Mouse (Mus musculus) hindbrain, embryonic 15.5 days (tissue): Measurements from ENCODE around the gene Gramd2. TPM values are rescaled to one million over a fixed set of nuclear protein-coding genes. Genes with fewer than 3 reads are reported as not detected.

Experiments
- ATAC-seq: fragments of 200-750 bp; cut with Nextera tagmentation; 2 replicates; pipeline ENCODE4 v1.8.0; 2017; ENCODE audit warnings: low read depth, moderate number of reproducible peaks, moderate TSS enrichment; ENCODE audit not compliant: low FRiP score
- H3K27ac ChIP-seq: fragments of 300-500 bp; sonication (generic); replicated peaks from 2 replicates; pipeline ENCODE4 v1.5.1; 2015; ENCODE audit warnings: mild to moderate bottlenecking, inconsistent platforms
- H3K27me3 ChIP-seq: fragments of 300-500 bp; sonication (generic); 2 replicates; pipeline ENCODE4 v1.6.1; 2015; ENCODE audit warnings: control low read depth, inconsistent platforms
- H3K36me3 ChIP-seq: fragments of 300-500 bp; sonication (generic); 2 replicates; pipeline ENCODE4 v1.6.1; 2015; ENCODE audit warnings: control low read depth, inconsistent platforms
- H3K4me1 ChIP-seq: fragments of 300-500 bp; sonication (generic); replicated peaks from 2 replicates; pipeline ENCODE4 v1.6.1; 2015; ENCODE audit warnings: control low read depth, inconsistent platforms
- H3K4me2 ChIP-seq: fragments of 300-500 bp; sonication (generic); 2 replicates; pipeline ENCODE4 v1.6.1; 2015; ENCODE audit warnings: moderate library complexity, mild to moderate bottlenecking, inconsistent platforms
- H3K4me3 ChIP-seq: fragments of 300-500 bp; sonication (generic); 2 replicates; pipeline ENCODE4 v1.5.1; 2015; ENCODE audit warnings: mild to moderate bottlenecking, inconsistent platforms
- H3K9ac ChIP-seq: fragments of 300-500 bp; sonication (generic); 2 replicates; pipeline ENCODE4 v1.6.1; 2015; ENCODE audit warnings: inconsistent platforms
- H3K9me3 ChIP-seq: fragments of 300-500 bp; sonication (generic); 2 replicates; pipeline ENCODE4 v1.6.1; 2016; ENCODE audit warnings: control low read depth, inconsistent platforms
- WGBS: fragments of 180-500 bp; shearing (Covaris S2); methylation state at CpG from one replicate; pipeline ENCODE4 v1.1.7; 2015; 5-methylcytosine and 5-hydroxymethylcytosine counted together
- polyA plus RNA-seq: library from polyadenylated mRNA; unstranded; fragments of >200 nt; fragmentation: Nextera tagmentation; extraction: Ambion mirVana; gene quantifications from 2 replicates; pipeline ENCODE4 v1.2.1, GENCODE M21; 2015

Gramd2 gene
- polyA plus RNA-seq, 1 experiment from 2014 or later = 5.2 TPM

DNA sequence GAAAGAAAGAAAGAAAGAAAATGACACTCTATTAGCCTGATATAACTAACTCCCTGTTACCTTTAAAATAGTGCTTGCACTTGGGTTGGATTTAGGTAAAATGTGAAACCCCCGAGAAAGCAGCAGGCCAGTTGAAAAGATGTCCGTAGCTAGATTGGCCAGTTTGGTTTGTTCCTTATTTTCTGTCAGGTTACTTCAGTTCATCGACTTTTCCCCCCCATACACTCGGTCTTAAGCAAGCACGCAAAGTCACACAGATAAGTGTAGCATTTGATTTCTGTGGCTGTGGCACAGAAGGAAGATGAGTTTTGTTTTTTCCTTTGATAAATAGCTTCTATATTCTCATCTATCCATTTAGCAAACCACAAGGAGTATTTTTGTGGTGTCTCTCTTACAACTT, 51.2 kb downstream of the Gramd2 start:
- H3K9ac ChIP-seq = no peak overlapping the region
- no peak overlapping the region for H3K4me3 ChIP-seq
- 95% methylated on average over 5 of the region's 5 CpGs for WGBS
- no peaks in the 10 kb centered on the region for H3K4me1 ChIP-seq
- no peaks in the 10 kb centered on the region for H3K27me3 ChIP-seq
- H3K27ac ChIP-seq = no peak overlapping the region
- H3K9me3 ChIP-seq = no peaks in the 10 kb centered on the region
- no peak for ATAC-seq
- H3K36me3 ChIP-seq = no peaks in the 10 kb centered on the region
- no peak overlapping the region for H3K4me2 ChIP-seq

DNA sequence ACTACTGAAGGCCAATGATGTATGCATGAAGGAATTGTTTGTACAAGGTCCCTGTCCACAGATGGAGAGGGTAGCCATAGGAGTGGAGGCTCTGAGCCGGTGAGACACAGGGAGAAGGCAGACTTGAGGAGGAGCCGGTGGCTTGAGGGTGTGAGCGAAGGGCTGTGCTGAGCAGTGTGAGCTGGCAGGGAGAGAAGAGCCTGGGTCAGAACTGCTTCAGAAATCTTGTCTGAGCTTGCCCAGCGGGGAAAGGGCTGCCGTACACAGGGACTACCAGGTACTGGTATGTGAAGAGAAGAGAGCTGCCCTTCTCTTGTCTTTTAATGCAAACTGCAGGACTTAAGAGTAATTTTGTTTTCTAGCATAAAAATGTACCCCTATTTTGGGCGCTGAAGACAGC, 53.1 kb downstream of the Gramd2 start:
- Histone ChIP-seq H3K4me2 (no peak overlapping the region), H3K27me3 (no peaks in the 10 kb centered on the region), H3K27ac (no peak overlapping the region), H3K9me3 (no peaks in the 10 kb centered on the region), H3K9ac (no peak overlapping the region), H3K4me3 (no peak overlapping the region), H3K4me1 (no peaks in the 10 kb centered on the region), H3K36me3 (no peaks in the 10 kb centered on the region)
- no peak for ATAC-seq
- 81% methylated on average over 6 of the region's 6 CpGs for WGBS

GRCm38 (mm10) chr9:59735394-59735793, 55.5 kb downstream of the Gramd2 start:
- H3K4me3 ChIP-seq = no peak overlapping the region
- H3K27ac ChIP-seq = no peak overlapping the region
- no peak for ATAC-seq
- no peak overlapping the region for H3K4me2 ChIP-seq
- no peaks in the 10 kb centered on the region for H3K27me3 ChIP-seq
- 76% methylated on average over 4 of the region's 4 CpGs for WGBS
- no peak overlapping the region for H3K9ac ChIP-seq
- no peaks in the 10 kb centered on the region for H3K36me3 ChIP-seq
- H3K9me3 ChIP-seq = no peaks in the 10 kb centered on the region
- H3K4me1 ChIP-seq = no peaks in the 10 kb centered on the region

DNA sequence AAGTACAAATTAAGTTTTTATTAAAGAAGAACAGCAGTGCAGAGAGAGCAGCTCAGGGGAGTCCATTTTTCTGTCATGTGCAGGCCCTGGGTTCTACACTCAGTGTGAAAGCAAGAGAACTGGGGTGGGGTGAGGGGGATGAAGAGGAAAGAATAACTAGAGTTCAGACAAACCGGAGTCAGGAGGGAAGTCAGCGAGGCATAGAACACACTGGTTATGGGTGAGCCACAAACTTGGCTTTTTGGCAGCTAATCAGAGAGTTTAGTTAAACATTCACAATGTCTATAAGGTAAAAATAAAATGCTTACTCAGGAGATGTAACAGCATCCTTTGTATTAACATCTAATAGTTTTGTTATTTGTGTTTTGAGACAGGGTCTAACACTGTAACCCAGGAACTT, 60.6 kb downstream of the Gramd2 start:
- Histone ChIP-seq H3K36me3 (no peaks in the 10 kb centered on the region), H3K27ac (no peak overlapping the region), H3K9ac (no peak overlapping the region), H3K27me3 (no peaks in the 10 kb centered on the region), H3K9me3 (no peaks in the 10 kb centered on the region), H3K4me2 (no peak overlapping the region), H3K4me3 (no peak overlapping the region), H3K4me1 (no peaks in the 10 kb centered on the region)
- no peak for ATAC-seq
- WGBS = 90% methylated on average over 2 of the region's 2 CpGs

- Histone ChIP-seq H3K9me3 (no peaks in the 10 kb centered on the region), H3K9ac (no peak overlapping the region), H3K27me3 (no peaks in the 10 kb centered on the region), H3K27ac (no peak overlapping the region), H3K4me1 (peaks cover under 1% of the 10 kb centered on the region; the same call in 1 of the 2 replicates), H3K36me3 (no peaks in the 10 kb centered on the region), H3K4me2 (no peak overlapping the region), H3K4me3 (no peak overlapping the region)
- over 99% methylated on average over 3 of the region's 3 CpGs for WGBS
- ATAC-seq = no peak
Observed at GRCm38 (mm10) chr9:59743903-59744302, 64.0 kb downstream of the Gramd2 start.

DNA sequence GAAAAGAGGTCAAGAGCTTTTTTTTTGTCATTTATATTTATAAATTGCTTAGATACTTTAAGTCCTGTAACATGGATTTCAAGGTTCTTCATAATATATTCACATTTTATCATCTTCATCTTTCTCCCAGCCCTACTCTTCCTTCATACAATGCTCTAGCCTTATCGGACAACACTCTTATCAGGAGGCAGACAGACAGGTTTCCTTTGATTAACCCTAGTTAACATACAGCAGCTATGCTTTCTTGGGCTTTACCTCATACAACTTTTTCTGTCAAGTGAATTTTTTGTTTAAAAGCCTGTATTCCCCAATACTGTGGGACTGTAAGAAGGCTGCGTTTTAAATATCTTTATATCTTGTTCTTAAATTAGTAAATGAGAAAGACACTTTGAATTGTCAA, 68.4 kb downstream of the Gramd2 start:
- Histone ChIP-seq H3K9ac (no peak overlapping the region), H3K27ac (no peak overlapping the region), H3K4me2 (no peak overlapping the region), H3K4me3 (no peak overlapping the region), H3K4me1 (peaks cover 17% of the 10 kb centered on the region), H3K36me3 (no peaks in the 10 kb centered on the region), H3K9me3 (no peaks in the 10 kb centered on the region), H3K27me3 (no peaks in the 10 kb centered on the region)
- no peak for ATAC-seq
- 93% methylated on average over 2 of the region's 2 CpGs for WGBS

DNA sequence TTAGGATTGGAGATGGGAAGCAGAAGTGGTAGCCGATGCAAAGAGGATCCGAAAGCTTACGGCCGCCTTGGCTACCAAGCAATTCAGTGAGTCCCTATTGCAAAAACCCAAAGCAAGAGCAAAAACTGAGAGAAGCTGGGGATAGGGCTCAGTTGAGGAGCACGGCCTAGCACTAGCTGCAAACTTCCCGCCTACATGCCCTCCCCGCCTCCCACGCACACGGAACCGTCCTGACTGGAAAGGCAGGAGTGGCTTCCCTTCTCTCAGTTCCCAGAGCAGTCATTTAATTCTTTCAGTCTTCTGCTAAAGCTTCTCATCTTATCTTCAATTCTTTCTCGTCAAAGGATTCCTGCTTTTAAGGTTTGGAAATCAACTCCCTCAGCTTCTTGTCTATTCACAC, 69.0 kb downstream of the Gramd2 start:
- Histone ChIP-seq H3K4me2 (no peak overlapping the region), H3K27me3 (no peaks in the 10 kb centered on the region), H3K9me3 (no peaks in the 10 kb centered on the region), H3K36me3 (no peaks in the 10 kb centered on the region), H3K4me1 (peaks cover 19% of the 10 kb centered on the region), H3K27ac (no peak overlapping the region), H3K9ac (no peak overlapping the region), H3K4me3 (no peak overlapping the region)
- WGBS = 90% methylated on average over 11 of the region's 11 CpGs
- ATAC-seq = no peak

DNA sequence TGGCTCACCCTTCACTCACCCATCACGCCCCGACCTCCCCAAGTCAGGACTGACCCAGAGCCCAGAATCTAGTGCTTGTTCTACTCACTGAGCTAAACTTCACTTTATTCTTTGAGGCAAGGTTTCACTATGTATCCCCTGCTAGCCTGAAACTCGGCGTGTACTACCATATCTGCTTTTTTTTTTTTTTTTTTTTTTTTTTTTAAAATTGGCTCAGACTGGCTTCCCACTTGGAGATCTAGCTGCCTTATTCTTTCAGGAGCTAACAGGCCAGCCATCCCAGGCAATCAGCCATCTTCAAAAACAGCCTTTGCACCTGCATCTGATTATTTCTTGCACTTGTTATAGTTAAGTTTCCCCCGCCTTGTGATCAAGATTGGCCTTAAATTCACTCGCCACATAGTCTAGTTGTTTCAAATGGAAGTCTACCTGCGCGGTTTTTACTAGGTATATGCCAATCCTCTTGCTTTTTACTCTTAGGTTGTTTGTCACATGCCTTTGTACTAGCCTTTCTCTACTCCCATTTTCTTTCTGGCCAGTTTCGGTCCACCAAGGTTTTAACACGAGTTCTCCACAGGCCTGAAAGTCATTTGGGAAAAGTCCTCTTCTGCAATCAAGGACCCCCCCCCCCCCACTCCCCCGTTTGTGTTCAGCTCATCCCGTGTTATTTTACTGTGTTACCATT, 69.8 kb downstream of the Gramd2 start:
- WGBS = 34% methylated on average over 12 of the region's 12 CpGs
- Histone ChIP-seq H3K4me2 (peak overlapping the region; percentile 63), H3K9ac (peak overlapping the region; percentile 59), H3K4me3 (peak overlapping the region; percentile 97), H3K27ac (peak overlapping the region; percentile 89), H3K9me3 (no peaks in the 10 kb centered on the region), H3K4me1 (peaks cover 19% of the 10 kb centered on the region), H3K36me3 (no peaks in the 10 kb centered on the region), H3K27me3 (no peaks in the 10 kb centered on the region)
- ATAC-seq = no peak

DNA sequence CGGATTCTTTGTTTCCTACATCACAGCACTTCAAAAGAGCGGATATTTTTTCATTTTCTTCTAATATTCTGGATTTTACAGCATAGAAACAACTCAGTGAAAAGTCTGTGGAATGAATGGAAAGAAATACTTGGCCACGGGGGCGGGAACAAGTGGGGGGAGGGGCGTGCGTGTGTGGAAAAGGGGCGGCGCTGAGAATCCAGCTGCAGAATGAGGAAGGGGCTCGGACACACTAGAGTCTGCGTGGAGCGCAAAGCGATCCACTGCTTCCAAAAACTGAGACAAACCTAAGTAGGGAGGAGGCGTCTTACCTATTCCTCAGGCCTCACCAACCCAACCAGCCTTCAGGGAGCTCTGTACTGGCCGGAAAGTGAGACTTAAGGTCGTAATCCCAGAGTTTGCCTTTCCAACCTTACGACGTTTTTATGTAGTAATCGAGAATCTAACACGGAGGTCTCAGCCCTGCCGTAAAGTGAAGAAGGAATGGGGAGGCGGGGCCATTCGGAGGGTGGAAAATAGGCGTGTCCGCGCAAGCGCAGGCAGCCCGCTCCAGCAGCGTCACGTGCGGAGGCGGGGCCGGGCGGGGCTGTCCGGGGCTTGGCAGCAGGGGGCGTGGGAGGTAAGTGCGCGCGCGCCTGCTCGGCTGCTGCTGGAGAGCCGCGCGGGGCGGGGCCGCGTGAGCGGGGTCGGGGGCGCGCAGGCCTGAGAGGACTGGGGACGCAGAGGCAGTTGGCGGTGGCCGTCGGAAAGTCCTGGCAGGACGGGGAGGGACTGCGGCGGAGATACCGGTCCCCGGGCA, 70.5 kb downstream of the Gramd2 start, which contains the start of the genes Senp8 and Myo9a:
Gene Senp8 (minus strand): TSS at position 444 of the 799 bp plus-strand sequence.
Gene Myo9a (plus strand): TSS at position 630 of the 799 bp plus-strand sequence.
- Histone ChIP-seq H3K36me3 (no peaks in the 10 kb centered on the region), H3K9ac (peak within 1 kb of the TSS; percentile 95), H3K27ac (peak within 1 kb of the TSS; percentile 89), H3K4me2 (peak within 1 kb of the TSS; percentile 84), H3K27me3 (no peaks in the 10 kb centered on the region), H3K9me3 (no peaks in the 10 kb centered on the region), H3K4me1 (peaks cover 19% of the 10 kb centered on the region), H3K4me3 (peak within 1 kb of the TSS; percentile 97)
- peak; percentile 95 for ATAC-seq
- WGBS = under 1% methylated on average over 59 of the region's 59 CpGs

GRCm38 (mm10) chr9:59751066-59751581, 71.2 kb downstream of the Gramd2 start:
- 0% methylated on average over 34 of the region's 49 CpGs for WGBS
- peak overlapping the region; percentile 97 for H3K4me3 ChIP-seq
- H3K9ac ChIP-seq = peak overlapping the region; percentile 95
- no peaks in the 10 kb centered on the region for H3K27me3 ChIP-seq
- no peaks in the 10 kb centered on the region for H3K9me3 ChIP-seq
- H3K4me1 ChIP-seq = peaks cover 19% of the 10 kb centered on the region
- no peaks in the 10 kb centered on the region for H3K36me3 ChIP-seq
- ATAC-seq = peak; percentile 94
- peak overlapping the region; percentile 84 for H3K4me2 ChIP-seq
- peak overlapping the region; percentile 89 for H3K27ac ChIP-seq

- WGBS = 4% methylated on average over 2 of the region's 2 CpGs
- ATAC-seq = no peak
- peaks cover 19% of the 10 kb centered on the region for H3K4me1 ChIP-seq
- H3K27ac ChIP-seq = peak overlapping the region; percentile 61; the same call in 1 of the 2 replicates
- no peaks in the 10 kb centered on the region for H3K27me3 ChIP-seq
- H3K9ac ChIP-seq = peak overlapping the region; percentile 95
- H3K36me3 ChIP-seq = no peaks in the 10 kb centered on the region
- no peaks in the 10 kb centered on the region for H3K9me3 ChIP-seq
- peak overlapping the region; percentile 97 for H3K4me3 ChIP-seq
- peak overlapping the region; percentile 84 for H3K4me2 ChIP-seq
Observed at GRCm38 (mm10) chr9:59751966-59752365, 72.0 kb downstream of the Gramd2 start.

DNA sequence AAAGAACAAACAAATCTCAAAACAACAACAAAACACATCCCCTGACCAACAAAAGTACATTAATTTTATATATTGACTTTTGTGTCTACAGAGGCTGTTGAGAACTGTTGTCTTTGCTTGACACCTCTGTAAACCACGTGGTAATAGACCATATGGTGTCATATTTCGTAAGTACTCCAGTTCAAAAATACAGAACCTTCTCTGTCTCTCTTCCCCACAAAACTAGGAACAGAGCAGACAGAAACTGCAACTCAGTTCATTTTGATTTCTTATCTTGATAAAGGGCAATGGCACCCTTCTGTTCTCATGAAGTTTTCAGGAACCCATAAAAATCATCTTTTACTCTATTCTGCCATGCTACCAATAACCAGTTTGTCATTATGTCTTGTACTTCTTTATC, 75.3 kb downstream of the Gramd2 start:
- ATAC-seq = no peak
- Histone ChIP-seq H3K9me3 (no peaks in the 10 kb centered on the region), H3K27me3 (no peaks in the 10 kb centered on the region), H3K9ac (no peak overlapping the region), H3K36me3 (no peaks in the 10 kb centered on the region), H3K4me3 (no peak overlapping the region), H3K27ac (no peak overlapping the region), H3K4me1 (peaks cover 8% of the 10 kb centered on the region), H3K4me2 (no peak overlapping the region)
- 80% methylated on average over 2 of the region's 2 CpGs for WGBS
